Mouse (Mus musculus): Measurements from ENCODE around the gene Vangl2. TPM values are rescaled to one million over a fixed set of nuclear protein-coding genes. Genes with fewer than 3 reads are reported as not detected.

Gene Vangl2
- total and polyA plus RNA-seq, 3 experiments = 0.39 to 3.0 TPM; not detected in 1

DNA sequence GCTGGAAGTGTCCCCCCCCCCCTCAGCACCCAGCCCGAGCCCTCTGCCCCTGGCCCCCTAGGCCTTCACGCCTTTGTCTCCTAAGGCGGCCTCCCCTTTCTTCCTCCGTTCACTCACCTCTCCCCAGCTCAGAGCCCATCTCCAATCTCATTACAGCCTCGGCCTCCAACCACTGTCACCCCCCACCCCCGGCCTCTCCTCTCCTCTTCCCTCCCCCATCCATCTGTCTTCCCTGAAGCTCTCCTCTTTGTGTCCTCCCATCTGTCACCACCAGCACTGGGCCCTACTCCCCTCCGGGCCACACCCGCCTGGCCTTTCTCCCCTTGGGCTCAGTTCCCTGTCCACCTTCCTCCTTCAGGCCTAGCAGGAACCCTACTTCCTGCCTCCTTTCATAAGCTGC is 33.0 kb upstream of the Vangl2 start:
- Histone ChIP-seq H3K4me1 (ENCODE audit: control insufficient read depth in 1 of 2, insufficient read depth in 2 of 2, low read length in 2 of 2) (no peaks in the 10 kb centered on the region), H3K9me3 (replicated peaks; ENCODE audit: insufficient read depth, low read length) (no peaks in the 10 kb centered on the region), H3K4me3 (ENCODE audit: control insufficient read depth in 1 of 2, insufficient read depth in 1 of 2, low read depth in 2 of 2, low read length in 2 of 2) (no peak overlapping the region), H3K9ac (ENCODE audit: control insufficient read depth, low read depth, low read length, poor library complexity, severe bottlenecking) (no peak overlapping the region), H3K79me2 (ENCODE audit: control insufficient read depth, insufficient read depth, low read length, poor library complexity) (no peaks in the 10 kb centered on the region), H3K27ac (ENCODE audit: control insufficient read depth, low read depth, low read length) (no peak overlapping the region), H3K27me3 (ENCODE audit: control insufficient read depth in 1 of 2, insufficient read depth in 2 of 2, low read length in 2 of 2) (no peaks in the 10 kb centered on the region), H3K36me3 (ENCODE audit: control insufficient read depth in 1 of 2, insufficient read depth in 2 of 2, low read length in 2 of 2) (no peaks in the 10 kb centered on the region; a peak in 1 of 4 replicates)
- no peak for DNase-seq (ENCODE audit: low read depth, low spot score)
- TF ChIP-seq ZNF384 (IDR thresholded peaks at IDR 0.05; ENCODE audit: low read depth, low read length) (no peak), ZC3H11A (IDR thresholded peaks at IDR 0.05; ENCODE audit: low read depth, low read length) (no peak), POLR2AphosphoS2 (IDR thresholded peaks at IDR 0.05; ENCODE audit: low read length) (no peak), NRF1 (IDR thresholded peaks at IDR 0.05; ENCODE audit: insufficient read depth, low read depth, low read length, poor library complexity, severe bottlenecking) (no peak), SMC3 (IDR thresholded peaks at IDR 0.05; ENCODE audit: low read depth, low read length) (no peak), HCFC1 (IDR thresholded peaks at IDR 0.05; ENCODE audit: low read depth, low read length) (no peak), MAX (IDR thresholded peaks at IDR 0.05; ENCODE audit: low read length) (no peak), RCOR1 (IDR thresholded peaks at IDR 0.05; ENCODE audit: low read depth, low read length) (no peak), BHLHE40 (IDR thresholded peaks at IDR 0.05; ENCODE audit: borderline replicate concordance, low read depth, low read length) (no peak), POLR2AphosphoS5 (IDR thresholded peaks at IDR 0.05; ENCODE audit: borderline replicate concordance, low read depth, low read length) (no peak), ZMIZ1 (IDR thresholded peaks at IDR 0.05; ENCODE audit: low read depth, low read length) (no peak), E2F4 (IDR thresholded peaks at IDR 0.05; ENCODE audit: borderline replicate concordance, low read depth, low read length) (no peak)

DNA sequence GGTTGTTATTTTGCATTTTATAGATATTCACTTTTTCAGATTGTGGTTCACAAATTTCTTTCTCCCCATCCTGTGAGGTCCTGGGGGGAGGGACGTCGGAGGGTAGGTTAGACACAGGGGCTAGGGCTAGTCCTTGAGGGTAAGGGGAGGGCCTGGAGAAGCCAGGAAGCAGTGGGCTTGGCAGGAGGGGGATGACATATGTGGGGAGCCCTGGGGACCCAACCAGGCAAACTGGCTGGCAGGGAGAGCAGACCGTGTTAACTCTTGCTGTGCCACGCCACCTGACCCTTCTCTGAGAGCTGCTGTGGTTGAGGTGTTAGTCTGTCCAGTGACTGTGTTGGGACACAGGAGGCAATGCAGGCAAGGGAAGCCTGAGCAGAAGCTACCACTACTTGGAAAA is 32.4 kb upstream of the Vangl2 start:
- no peak overlapping the region for H3K27ac ChIP-seq (ENCODE audit: control insufficient read depth, low read depth, low read length)
- DNase-seq (ENCODE audit: low read depth, low spot score) = no peak
- TF ChIP-seq UBTF (IDR thresholded peaks at IDR 0.05; ENCODE audit: borderline replicate concordance, insufficient read depth, low read depth, low read length) (no peak), NELFE (IDR thresholded peaks at IDR 0.05; ENCODE audit: low read depth, low read length) (no peak), HCFC1 (IDR thresholded peaks at IDR 0.05; ENCODE audit: low read depth, low read length) (no peak), ZC3H11A (IDR thresholded peaks at IDR 0.05; ENCODE audit: low read depth, low read length) (no peak), MXI1 (IDR thresholded peaks at IDR 0.05; ENCODE audit: low read depth, low read length) (no peak), RCOR1 (IDR thresholded peaks at IDR 0.05; ENCODE audit: low read depth, low read length) (no peak), MAZ (IDR thresholded peaks at IDR 0.05; ENCODE audit: low read depth, low read length) (no peak), E2F4 (IDR thresholded peaks at IDR 0.05; ENCODE audit: borderline replicate concordance, low read depth, low read length) (no peak), MAFK (IDR thresholded peaks at IDR 0.05; ENCODE audit: borderline replicate concordance, low read depth, low read length) (no peak), USF2 (IDR thresholded peaks at IDR 0.05; ENCODE audit: borderline replicate concordance in 1 of 2, insufficient read depth in 1 of 2, low read depth in 1 of 2, low read length in 2 of 2) (no peak), TBP (IDR thresholded peaks at IDR 0.05; ENCODE audit: low read depth, low read length) (no peak), TAL1 (IDR thresholded peaks at IDR 0.05; ENCODE audit: low read length) (no peak), ZMIZ1 (IDR thresholded peaks at IDR 0.05; ENCODE audit: low read depth, low read length) (no peak), MEF2A (IDR thresholded peaks at IDR 0.05; ENCODE audit: extremely low read depth, insufficient replicate concordance, low read depth, low read length, poor library complexity, severe bottlenecking) (no peak), CHD1 (IDR thresholded peaks at IDR 0.05; ENCODE audit: low read depth, low read length) (no peak), ZNF384 (IDR thresholded peaks at IDR 0.05; ENCODE audit: low read depth, low read length) (no peak), BHLHE40 (IDR thresholded peaks at IDR 0.05; ENCODE audit: borderline replicate concordance, low read depth, low read length) (no peak)

More for the DNA sequence above, 32.4 kb upstream of the Vangl2 start:
- H3K4me3 ChIP-seq (ENCODE audit: control insufficient read depth in 1 of 2, insufficient read depth in 1 of 2, low read depth in 2 of 2, low read length in 2 of 2) = no peak overlapping the region
- no peaks in the 10 kb centered on the region for H3K4me1 ChIP-seq (ENCODE audit: control insufficient read depth in 1 of 2, insufficient read depth in 2 of 2, low read length in 2 of 2)
- no peak overlapping the region for H3K9ac ChIP-seq (ENCODE audit: control insufficient read depth, low read depth, low read length, poor library complexity, severe bottlenecking)
- H3K27me3 ChIP-seq (ENCODE audit: control insufficient read depth in 1 of 2, insufficient read depth in 2 of 2, low read length in 2 of 2) = no peaks in the 10 kb centered on the region
- no peaks in the 10 kb centered on the region for H3K79me2 ChIP-seq (ENCODE audit: control insufficient read depth, insufficient read depth, low read length, poor library complexity)
- H3K36me3 ChIP-seq (ENCODE audit: control insufficient read depth in 1 of 2, insufficient read depth in 2 of 2, low read length in 2 of 2) = no peaks in the 10 kb centered on the region; a peak in 1 of 4 replicates
- H3K9me3 ChIP-seq (replicated peaks; ENCODE audit: insufficient read depth, low read length) = no peaks in the 10 kb centered on the region
